Comparison of ENCODE assay signal across 9 mouse cellular contexts in genomic region chr5:36573354-36573753, GRCm38 (mm10). TPM values are rescaled to one million over a fixed set of nuclear protein-coding genes. Genes with fewer than 3 reads are reported as not detected.
DNase-seq lines count a peak whose midpoint lies in the region; ATAC-seq lines count a peak whose summit lies in the region.
"Had no signal": no experiment of that assay in that cellular context is flagged by ENCODE, and none has a peak within 500 bp of the region (broad histone marks: within the 10 kb centered on the region; RNA-seq: fewer than 3 reads in every experiment).

No protein-coding gene starts in this region.

- no peak overlapping the region for H3K4me2 ChIP-seq in kidney, embryonic 15.5 days
- no peak overlapping the region for H3K4me2 ChIP-seq in kidney, embryonic 14.5 days (replicated peaks; ENCODE audit: low read depth, low read length)
- H3K4me2 ChIP-seq: limb, embryonic 13.5 days had no signal

- no peak for ATAC-seq in kidney, embryonic 15.5 days (replicated peaks; ENCODE audit: low FRiP score)
- no peak for ATAC-seq in kidney, embryonic 14.5 days (ENCODE audit: low FRiP score, low TSS enrichment)
- peak; percentile 90 for ATAC-seq in erythroid progenitor cell, adult 5-6 weeks (replicated peaks; ENCODE audit: low FRiP score, poor library complexity, severe bottlenecking)
- ATAC-seq in megakaryocyte progenitor cell, adult 5-6 weeks (replicated peaks; ENCODE audit: poor library complexity) = peak; percentile 88

- H3K9ac ChIP-seq in kidney, embryonic 15.5 days = no peak overlapping the region
- H3K9ac ChIP-seq in kidney, embryonic 14.5 days (ENCODE audit: low read depth, low read length) = no peak overlapping the region
- H3K9ac ChIP-seq: limb, embryonic 13.5 days had no signal

- 54% methylated on average over 3 of the region's 3 CpGs for WGBS in kidney, embryonic 15.5 days
- 66% methylated on average over 3 of the region's 3 CpGs for WGBS in kidney, embryonic 14.5 days

- no peaks in the 10 kb centered on the region for H3K27me3 ChIP-seq in kidney, embryonic 15.5 days
- no peaks in the 10 kb centered on the region for H3K27me3 ChIP-seq in kidney, embryonic 14.5 days (ENCODE audit: control insufficient read depth, insufficient read depth, low read length)
- H3K27me3 ChIP-seq: limb, embryonic 13.5 days had no signal

- peaks cover 25% of the 10 kb centered on the region for H3K36me3 ChIP-seq in kidney, embryonic 15.5 days
- peaks cover 14% of the 10 kb centered on the region for H3K36me3 ChIP-seq in kidney, embryonic 14.5 days (ENCODE audit: control insufficient read depth, insufficient read depth, low read length)

- DNase-seq in R1 (ENCODE audit: low read depth, low spot score) = peak; percentile 49
- DNase-seq in thymus, postnatal 4 days = no peak
- no peak for DNase-seq in right cerebral cortex, postnatal 10 days (ENCODE audit: low spot score in 2 of 2)

- H3K4me1 ChIP-seq in kidney, embryonic 15.5 days = peaks cover 36% of the 10 kb centered on the region
- peaks cover 27% of the 10 kb centered on the region for H3K4me1 ChIP-seq in kidney, embryonic 14.5 days (ENCODE audit: control insufficient read depth, insufficient read depth, low read length)

- no peak overlapping the region for H3K4me3 ChIP-seq in kidney, embryonic 15.5 days (replicated peaks)
- H3K4me3 ChIP-seq in kidney, embryonic 14.5 days (ENCODE audit: low read length) = no peak overlapping the region
- H3K4me3 ChIP-seq: hindbrain, embryonic 10.5 days; limb, embryonic 13.5 days had no signal

- peak overlapping the region; percentile 1; the same call in 1 of the 2 replicates for H3K27ac ChIP-seq in kidney, embryonic 15.5 days
- no peak overlapping the region; the same call in 1 of the 2 replicates for H3K27ac ChIP-seq in kidney, embryonic 14.5 days (ENCODE audit: low read depth, low read length)
- H3K27ac ChIP-seq: hindbrain, embryonic 10.5 days; limb, embryonic 13.5 days had no signal

- no peaks in the 10 kb centered on the region for H3K9me3 ChIP-seq in kidney, embryonic 15.5 days (replicated peaks)
- H3K9me3 ChIP-seq in kidney, embryonic 14.5 days (ENCODE audit: control insufficient read depth, low read length) = no peaks in the 10 kb centered on the region
- H3K9me3 ChIP-seq: hindbrain, embryonic 10.5 days; limb, embryonic 13.5 days had no signal

RNA-seq across cellular contexts. Expression of gene Tbc1d14, which starts 19.7 kb away (rescaled TPM):
- polyA plus RNA-seq in kidney, embryonic 15.5 days (2015; fragmentation: Nextera tagmentation; extraction: Ambion mirVana) = 45.2 and 46.2 TPM in 2 replicates
- 27.7 and 49.9 TPM in 2 replicates for polyA plus RNA-seq in kidney, embryonic 14.5 days (2014; fragmentation: Nextera tagmentation; extraction: Ambion mirVana)
- total RNA-seq in erythroid progenitor cell, adult 5-6 weeks (2015; ENCODE audit: low replicate concordance) = 13.0 and 16.9 TPM in 2 replicates
- 17.2 and 21.9 TPM in 2 replicates for total RNA-seq in erythroid progenitor cell, adult 5-6 weeks (2017; ENCODE audit: low replicate concordance)
- total RNA-seq in megakaryocyte progenitor cell, adult 5-6 weeks (2015) = 13.7 and 19.5 TPM in 2 replicates
- 5.8 and 6.7 TPM in 2 replicates for total RNA-seq in megakaryocyte progenitor cell, adult 5-6 weeks (2017)

Comparison
In these comparisons a context has a peak if more than half of its experiments do, and no peak if none do; other contexts are left out.
1. ATAC-seq: peak in erythroid progenitor cell, adult 5-6 weeks (single experiment) and megakaryocyte progenitor cell, adult 5-6 weeks (single experiment); none in kidney, embryonic 15.5 days (single experiment) and kidney, embryonic 14.5 days (single experiment).